Mouse (Mus musculus): ENCODE measurements at regions not wholly inside any gene's neighbourhood (a gene's known extent, or its start where the extent isn't known, plus 50 kb on each side); places are given as distances from the start of the nearest gene placed in this dataset.

GRCm38 (mm10) chr14:54173316-54173715 lies 80.6 kb downstream of the Dad1 start:
- Histone ChIP-seq H3K4me3 (ENCODE audit: low read depth, low read length) (no peak overlapping the region), H3K36me3 (ENCODE audit: control insufficient read depth, insufficient read depth, low read length) (no peaks in the 10 kb centered on the region), H3K4me2 (ENCODE audit: low read length) (no peak overlapping the region), H3K9ac (ENCODE audit: low read length) (no peak overlapping the region), H3K27ac (ENCODE audit: low read depth, low read length) (no peak overlapping the region), H3K4me1 (ENCODE audit: control insufficient read depth, insufficient read depth, low read length) (no peaks in the 10 kb centered on the region; the same call in 1 of the 2 replicates), H3K9me3 (replicated peaks; ENCODE audit: control insufficient read depth, low read length) (no peaks in the 10 kb centered on the region), H3K27me3 (replicated peaks; ENCODE audit: control insufficient read depth, insufficient read depth, low read length) (no peaks in the 10 kb centered on the region)
- DNase-seq (ENCODE audit: low spot score) (no peak), ATAC-seq (no peak)
- 86% methylated on average over 5 of the region's 5 CpGs for WGBS

- no peak overlapping the region for H3K27ac ChIP-seq (ENCODE audit: low read depth, low read length)
- WGBS, result 90% methylated on average over 7 of the region's 7 CpGs
- DNase-seq (ENCODE audit: low spot score) (no peak), ATAC-seq (no peak)
- no peak overlapping the region for H3K4me2 ChIP-seq (ENCODE audit: low read length)
- no peaks in the 10 kb centered on the region for H3K4me1 ChIP-seq (ENCODE audit: control insufficient read depth, insufficient read depth, low read length)
- H3K27me3 ChIP-seq (replicated peaks; ENCODE audit: control insufficient read depth, insufficient read depth, low read length), result no peaks in the 10 kb centered on the region
- no peaks in the 10 kb centered on the region for H3K9me3 ChIP-seq (replicated peaks; ENCODE audit: control insufficient read depth, low read length)
- no peak overlapping the region for H3K9ac ChIP-seq (ENCODE audit: low read length)
- no peak overlapping the region for H3K4me3 ChIP-seq (ENCODE audit: low read depth, low read length)
- H3K36me3 ChIP-seq (ENCODE audit: control insufficient read depth, insufficient read depth, low read length), result no peaks in the 10 kb centered on the region
These were observed 84.7 kb downstream of the Dad1 start for GRCm38 (mm10) chr14:54169254-54169653.

- Histone ChIP-seq H3K9me3 (replicated peaks; ENCODE audit: control insufficient read depth, low read length) (no peaks in the 10 kb centered on the region), H3K27ac (ENCODE audit: low read depth, low read length) (no peak overlapping the region), H3K4me1 (ENCODE audit: control insufficient read depth, insufficient read depth, low read length) (no peaks in the 10 kb centered on the region), H3K36me3 (ENCODE audit: control insufficient read depth, insufficient read depth, low read length) (no peaks in the 10 kb centered on the region), H3K27me3 (replicated peaks; ENCODE audit: control insufficient read depth, insufficient read depth, low read length) (no peaks in the 10 kb centered on the region), H3K4me3 (ENCODE audit: low read depth, low read length) (no peak overlapping the region), H3K4me2 (ENCODE audit: low read length) (no peak overlapping the region), H3K9ac (ENCODE audit: low read length) (no peak overlapping the region)
- WGBS, result 80% methylated on average over 4 of the region's 4 CpGs
- ATAC-seq, result no peak
- DNase-seq (ENCODE audit: low spot score), result no peak
These were observed 85.4 kb downstream of the Dad1 start for GRCm38 (mm10) chr14:54168414-54168931.

- Histone ChIP-seq H3K4me3 (ENCODE audit: low read depth, low read length) (no peak overlapping the region), H3K4me2 (ENCODE audit: low read length) (no peak overlapping the region), H3K4me1 (ENCODE audit: control insufficient read depth, insufficient read depth, low read length) (no peaks in the 10 kb centered on the region), H3K36me3 (ENCODE audit: control insufficient read depth, insufficient read depth, low read length) (no peaks in the 10 kb centered on the region), H3K27me3 (replicated peaks; ENCODE audit: control insufficient read depth, insufficient read depth, low read length) (no peaks in the 10 kb centered on the region), H3K9ac (ENCODE audit: low read length) (no peak overlapping the region), H3K27ac (ENCODE audit: low read depth, low read length) (no peak overlapping the region), H3K9me3 (replicated peaks; ENCODE audit: control insufficient read depth, low read length) (no peaks in the 10 kb centered on the region)
- 82% methylated on average over 3 of the region's 3 CpGs for WGBS
- DNase-seq (ENCODE audit: low spot score) (no peak), ATAC-seq (no peak)
These were observed 87.8 kb downstream of the Dad1 start for GRCm38 (mm10) chr14:54166057-54166456.

- Histone ChIP-seq H3K4me2 (ENCODE audit: low read length) (no peak overlapping the region), H3K4me3 (ENCODE audit: low read depth, low read length) (no peak overlapping the region), H3K36me3 (ENCODE audit: control insufficient read depth, insufficient read depth, low read length) (no peaks in the 10 kb centered on the region), H3K27me3 (replicated peaks; ENCODE audit: control insufficient read depth, insufficient read depth, low read length) (no peaks in the 10 kb centered on the region), H3K9me3 (replicated peaks; ENCODE audit: control insufficient read depth, low read length) (no peaks in the 10 kb centered on the region), H3K9ac (ENCODE audit: low read length) (no peak overlapping the region), H3K4me1 (ENCODE audit: control insufficient read depth, insufficient read depth, low read length) (no peaks in the 10 kb centered on the region), H3K27ac (ENCODE audit: low read depth, low read length) (no peak overlapping the region)
- 87% methylated on average over 9 of the region's 9 CpGs for WGBS
- DNase-seq (ENCODE audit: low spot score) (no peak), ATAC-seq (no peak)
These were observed 89.0 kb downstream of the Dad1 start for GRCm38 (mm10) chr14:54164874-54165273.

GRCm38 (mm10) chr14:54161916-54162315 lies 92.0 kb downstream of the Dad1 start:
- no peak for ATAC-seq
- Histone ChIP-seq H3K9ac (ENCODE audit: low read length) (no peak overlapping the region), H3K4me2 (ENCODE audit: low read length) (no peak overlapping the region), H3K9me3 (replicated peaks; ENCODE audit: control insufficient read depth, low read length) (no peaks in the 10 kb centered on the region), H3K27ac (ENCODE audit: low read depth, low read length) (no peak overlapping the region), H3K36me3 (ENCODE audit: control insufficient read depth, insufficient read depth, low read length) (no peaks in the 10 kb centered on the region), H3K4me1 (ENCODE audit: control insufficient read depth, insufficient read depth, low read length) (no peaks in the 10 kb centered on the region), H3K27me3 (replicated peaks; ENCODE audit: control insufficient read depth, insufficient read depth, low read length) (no peaks in the 10 kb centered on the region), H3K4me3 (ENCODE audit: low read depth, low read length) (no peak overlapping the region)
- 79% methylated on average over 8 of the region's 8 CpGs for WGBS
- no peak for DNase-seq (ENCODE audit: low spot score)

- Histone ChIP-seq H3K9ac (ENCODE audit: low read length) (no peak overlapping the region), H3K9me3 (replicated peaks; ENCODE audit: control insufficient read depth, low read length) (no peaks in the 10 kb centered on the region), H3K27ac (ENCODE audit: low read depth, low read length) (no peak overlapping the region), H3K36me3 (ENCODE audit: control insufficient read depth, insufficient read depth, low read length) (no peaks in the 10 kb centered on the region), H3K4me2 (ENCODE audit: low read length) (no peak overlapping the region), H3K27me3 (replicated peaks; ENCODE audit: control insufficient read depth, insufficient read depth, low read length) (no peaks in the 10 kb centered on the region), H3K4me3 (ENCODE audit: low read depth, low read length) (no peak overlapping the region), H3K4me1 (ENCODE audit: control insufficient read depth, insufficient read depth, low read length) (no peaks in the 10 kb centered on the region)
- no peak for ATAC-seq
- WGBS, result 65% methylated on average over 7 of the region's 7 CpGs
- no peak for DNase-seq (ENCODE audit: low spot score)
These were observed 92.7 kb downstream of the Dad1 start for GRCm38 (mm10) chr14:54161206-54161605.

- Histone ChIP-seq H3K4me3 (ENCODE audit: low read depth, low read length) (no peak overlapping the region), H3K9me3 (replicated peaks; ENCODE audit: control insufficient read depth, low read length) (no peaks in the 10 kb centered on the region), H3K9ac (ENCODE audit: low read length) (no peak overlapping the region), H3K27ac (ENCODE audit: low read depth, low read length) (no peak overlapping the region), H3K4me1 (ENCODE audit: control insufficient read depth, insufficient read depth, low read length) (no peaks in the 10 kb centered on the region), H3K36me3 (ENCODE audit: control insufficient read depth, insufficient read depth, low read length) (no peaks in the 10 kb centered on the region), H3K27me3 (replicated peaks; ENCODE audit: control insufficient read depth, insufficient read depth, low read length) (no peaks in the 10 kb centered on the region), H3K4me2 (ENCODE audit: low read length) (no peak overlapping the region)
- WGBS, result 87% methylated on average over 7 of the region's 7 CpGs
- DNase-seq (ENCODE audit: low spot score) (no peak), ATAC-seq (no peak)
These were observed 94.1 kb downstream of the Dad1 start for GRCm38 (mm10) chr14:54159816-54160215.

GRCm38 (mm10) chr14:54158214-54158965 lies 95.5 kb downstream of the Dad1 start:
- Histone ChIP-seq H3K9me3 (replicated peaks; ENCODE audit: control insufficient read depth, low read length) (no peaks in the 10 kb centered on the region), H3K27me3 (replicated peaks; ENCODE audit: control insufficient read depth, insufficient read depth, low read length) (no peaks in the 10 kb centered on the region), H3K4me1 (ENCODE audit: control insufficient read depth, insufficient read depth, low read length) (no peaks in the 10 kb centered on the region), H3K4me3 (ENCODE audit: low read depth, low read length) (no peak overlapping the region), H3K4me2 (ENCODE audit: low read length) (no peak overlapping the region), H3K9ac (ENCODE audit: low read length) (no peak overlapping the region), H3K36me3 (ENCODE audit: control insufficient read depth, insufficient read depth, low read length) (no peaks in the 10 kb centered on the region), H3K27ac (ENCODE audit: low read depth, low read length) (no peak overlapping the region)
- no peak for DNase-seq (ENCODE audit: low spot score)
- no peak for ATAC-seq
- WGBS, result 90% methylated on average over 9 of the region's 9 CpGs

All from forebrain, embryonic 14.5 days (tissue).